9 mouse cellular contexts compared by ENCODE assay signal in genomic region chr12:10514278-10514677, GRCm38 (mm10).
A peak's percentile ranks its signal among the peaks of the same experiment; 100 is the strongest.
DNase-seq lines count a peak whose midpoint lies in the region; ATAC-seq and TF ChIP-seq lines count a peak whose summit lies in the region.
"Had no signal": no experiment of that assay in that cellular context is flagged by ENCODE, and none has a peak within 500 bp of the region (broad histone marks: within the 10 kb centered on the region; RNA-seq: fewer than 3 reads in every experiment).

No protein-coding gene starts in this region.

- H3K9ac ChIP-seq in stomach, embryonic 15.5 days, result no peak overlapping the region
- no peak overlapping the region for H3K9ac ChIP-seq in stomach, postnatal 0 days (ENCODE audit: low read length)
- no peak overlapping the region for H3K9ac ChIP-seq in heart, postnatal 0 days (replicated peaks; ENCODE audit: low read depth, low read length)
- H3K9ac ChIP-seq: lung, embryonic 15.5 days; neural tube, embryonic 13.5 days had no signal

- H3K4me1 ChIP-seq in stomach, embryonic 15.5 days, result no peaks in the 10 kb centered on the region
- no peaks in the 10 kb centered on the region for H3K4me1 ChIP-seq in stomach, postnatal 0 days (replicated peaks; ENCODE audit: control insufficient read depth, insufficient read depth)
- H3K4me1 ChIP-seq in heart, postnatal 0 days (ENCODE audit: control insufficient read depth, insufficient read depth), result no peaks in the 10 kb centered on the region
- H3K4me1 ChIP-seq: lung, embryonic 15.5 days; neural tube, embryonic 13.5 days had no signal

- no peaks in the 10 kb centered on the region for H3K36me3 ChIP-seq in stomach, embryonic 15.5 days
- H3K36me3 ChIP-seq in stomach, postnatal 0 days (ENCODE audit: control insufficient read depth, insufficient read depth, low read length), result no peaks in the 10 kb centered on the region
- H3K36me3 ChIP-seq in heart, postnatal 0 days (replicated peaks; ENCODE audit: control insufficient read depth, insufficient read depth, low read length), result no peaks in the 10 kb centered on the region
- H3K36me3 ChIP-seq in myocyte (ENCODE audit: control insufficient read depth, insufficient read depth), result no peaks in the 10 kb centered on the region
- H3K36me3 ChIP-seq: lung, embryonic 15.5 days; neural tube, embryonic 13.5 days had no signal

- no peak for TF ChIP-seq POLR2A in brain, embryonic 14.5 days (IDR thresholded peaks at IDR 0.05; ENCODE audit: borderline replicate concordance, extremely low read depth, insufficient read depth, insufficient read length, poor library complexity, severe bottlenecking)
- TF ChIP-seq POLR2A in myocyte (IDR thresholded peaks at IDR 0.05; ENCODE audit: insufficient read length, low read depth), result no peak

- 72% methylated on average over 8 of the region's 8 CpGs for WGBS in stomach, embryonic 15.5 days
- 42% methylated on average over 8 of the region's 8 CpGs for WGBS in stomach, postnatal 0 days
- whole genome bisulfite sequencing in heart, postnatal 0 days, result 54% methylated on average over 8 of the region's 8 CpGs

- H3K79me2 ChIP-seq in myocyte (ENCODE audit: control insufficient read depth, insufficient read depth), result no peaks in the 10 kb centered on the region

- no peaks in the 10 kb centered on the region for H3K27me3 ChIP-seq in stomach, embryonic 15.5 days (replicated peaks)
- no peaks in the 10 kb centered on the region for H3K27me3 ChIP-seq in stomach, postnatal 0 days (ENCODE audit: control insufficient read depth, insufficient read depth, low read length)
- no peaks in the 10 kb centered on the region for H3K27me3 ChIP-seq in heart, postnatal 0 days (ENCODE audit: control insufficient read depth, insufficient read depth, low read length)
- no peaks in the 10 kb centered on the region for H3K27me3 ChIP-seq in myocyte (ENCODE audit: control insufficient read depth, insufficient read depth, insufficient read length)
- H3K27me3 ChIP-seq: lung, embryonic 15.5 days; neural tube, embryonic 13.5 days had no signal

- no peak overlapping the region for H3K27ac ChIP-seq in stomach, embryonic 15.5 days
- no peak overlapping the region for H3K27ac ChIP-seq in stomach, postnatal 0 days (replicated peaks)
- no peak overlapping the region for H3K27ac ChIP-seq in heart, postnatal 0 days (ENCODE audit: low read depth)
- H3K27ac ChIP-seq: lung, embryonic 15.5 days; neural tube, embryonic 13.5 days had no signal

- peak; percentile 22; the same call in 1 of the 2 replicates for ATAC-seq in stomach, embryonic 15.5 days (ENCODE audit: insufficient read depth, low FRiP score, low read depth)
- ATAC-seq in stomach, postnatal 0 days (ENCODE audit: low FRiP score, low TSS enrichment), result no peak
- ATAC-seq in heart, postnatal 0 days (ENCODE audit: insufficient read depth, low read depth), result peak; percentile 57; the same call in 1 of the 2 replicates

- no peak for TF ChIP-seq EP300 in stomach, postnatal 0 days (optimal IDR thresholded peaks at IDR 0.05)
- no peak for TF ChIP-seq EP300 in heart, postnatal 0 days (IDR thresholded peaks at IDR 0.05; ENCODE audit: low read depth)

- no peak for DNase-seq in stomach, postnatal 0 days (ENCODE audit: low spot score)
- DNase-seq in brain, embryonic 14.5 days (ENCODE audit: low read depth), result peak; percentile 12
- no peak for DNase-seq in heart, postnatal 0 days (ENCODE audit: low spot score)
- DNase-seq in c-Kit-positive CD71-positive TER-119-positive erythroid progenitor cells, embryonic 14.5 days (ENCODE audit: low spot score), result no peak
- DNase-seq in left cerebral cortex, adult 11 months (ENCODE audit: low spot score), result no peak

- H3ac ChIP-seq in myocyte (ENCODE audit: control insufficient read depth, insufficient read length), result no peak overlapping the region

- H3K4me3 ChIP-seq in stomach, embryonic 15.5 days (replicated peaks), result no peak overlapping the region
- H3K4me3 ChIP-seq in stomach, postnatal 0 days (ENCODE audit: low read depth, low read length), result no peak overlapping the region
- H3K4me3 ChIP-seq in heart, postnatal 0 days (ENCODE audit: low read depth, low read length), result no peak overlapping the region
- peak overlapping the region; percentile 8 for H3K4me3 ChIP-seq in myocyte
- H3K4me3 ChIP-seq: lung, embryonic 15.5 days; neural tube, embryonic 13.5 days had no signal

- no peaks in the 10 kb centered on the region for H3K9me3 ChIP-seq in stomach, embryonic 15.5 days
- H3K9me3 ChIP-seq in stomach, postnatal 0 days (ENCODE audit: control insufficient read depth, low read length), result no peaks in the 10 kb centered on the region
- no peaks in the 10 kb centered on the region for H3K9me3 ChIP-seq in heart, postnatal 0 days (replicated peaks; ENCODE audit: control insufficient read depth, low read length)
- H3K9me3 ChIP-seq: lung, embryonic 15.5 days; neural tube, embryonic 13.5 days had no signal

- H3K4me2 ChIP-seq in stomach, embryonic 15.5 days, result no peak overlapping the region
- H3K4me2 ChIP-seq in stomach, postnatal 0 days (replicated peaks; ENCODE audit: low read depth), result no peak overlapping the region
- H3K4me2 ChIP-seq in heart, postnatal 0 days (ENCODE audit: low read depth, low read length), result no peak overlapping the region
- peak overlapping the region; percentile 85 for H3K4me2 ChIP-seq in myocyte (ENCODE audit: low read depth)
- H3K4me2 ChIP-seq: lung, embryonic 15.5 days; neural tube, embryonic 13.5 days had no signal

- TF ChIP-seq CTCF in stomach, postnatal 0 days (IDR thresholded peaks at IDR 0.05; ENCODE audit: low read depth), result no peak
- TF ChIP-seq CTCF in brain, embryonic 14.5 days (IDR thresholded peaks at IDR 0.05; ENCODE audit: borderline replicate concordance, extremely low read depth, insufficient read depth, insufficient read length), result no peak
- no peak for TF ChIP-seq CTCF in heart, postnatal 0 days (IDR thresholded peaks at IDR 0.05; ENCODE audit: low read depth)

TF ChIP-seq in myocyte, 11 proteins besides CTCF, POLR2A, EP300 and RAD21:
- peak in 2 of 3 experiments; percentile 49 to 82 for TF ChIP-seq MYOG (IDR thresholded peaks at IDR 0.05; ENCODE audit: control insufficient read depth in 1 of 3, insufficient read depth in 1 of 3, insufficient read length in 2 of 3, low read depth in 2 of 3)
- TF ChIP-seq MAX (IDR thresholded peaks at IDR 0.05; ENCODE audit: low read depth), result peak; percentile 10
- no peak for TF ChIP-seq E2F4 (IDR thresholded peaks at IDR 0.05; ENCODE audit: insufficient read depth)
- peak; percentile 33 for TF ChIP-seq TCF12 (IDR thresholded peaks at IDR 0.05; ENCODE audit: insufficient read depth, poor library complexity, severe bottlenecking)
- TF ChIP-seq TCF3 (IDR thresholded peaks at IDR 0.05; ENCODE audit: insufficient read length, low read depth), result peak; percentile 28
- TF ChIP-seq USF1 (IDR thresholded peaks at IDR 0.05; ENCODE audit: low read depth), result peak; percentile 57
- TF ChIP-seq CEBPB (IDR thresholded peaks at IDR 0.05; ENCODE audit: insufficient read depth, poor library complexity, severe bottlenecking), result peak; percentile 70
- peak in 2 of 3 experiments; percentile 81 to 85 for TF ChIP-seq MYOD1 (IDR thresholded peaks at IDR 0.05; ENCODE audit: control insufficient read depth in 1 of 3, insufficient read length in 2 of 3, low read depth in 2 of 3)
- TF ChIP-seq POLR2AphosphoS2 (IDR thresholded peaks at IDR 0.05; ENCODE audit: insufficient read length, low read depth), result no peak
- no peak for TF ChIP-seq SRF (IDR thresholded peaks at IDR 0.05; ENCODE audit: control insufficient read depth, insufficient read length, low read depth)
